Mouse (Mus musculus) hindbrain, embryonic 15.5 days (tissue): ENCODE results near the gene Acsl6. TPM values are rescaled to one million over a fixed set of nuclear protein-coding genes. Genes with fewer than 3 reads are reported as not detected.
A peak's percentile ranks its signal among the peaks of the same experiment; 100 is the strongest.

Experiments used
- ATAC-seq: fragments of 200-750 bp; cut with Nextera tagmentation; 2 replicates; pipeline ENCODE4 v1.8.0; 2017; ENCODE audit warnings: low read depth, moderate number of reproducible peaks, moderate TSS enrichment; ENCODE audit not compliant: low FRiP score
- H3K27ac ChIP-seq: fragments of 300-500 bp; sonication (generic); replicated peaks from 2 replicates; pipeline ENCODE4 v1.5.1; 2015; ENCODE audit warnings: mild to moderate bottlenecking, inconsistent platforms
- H3K27me3 ChIP-seq: fragments of 300-500 bp; sonication (generic); 2 replicates; pipeline ENCODE4 v1.6.1; 2015; ENCODE audit warnings: control low read depth, inconsistent platforms
- H3K36me3 ChIP-seq: fragments of 300-500 bp; sonication (generic); 2 replicates; pipeline ENCODE4 v1.6.1; 2015; ENCODE audit warnings: control low read depth, inconsistent platforms
- H3K4me1 ChIP-seq: fragments of 300-500 bp; sonication (generic); replicated peaks from 2 replicates; pipeline ENCODE4 v1.6.1; 2015; ENCODE audit warnings: control low read depth, inconsistent platforms
- H3K4me2 ChIP-seq: fragments of 300-500 bp; sonication (generic); 2 replicates; pipeline ENCODE4 v1.6.1; 2015; ENCODE audit warnings: moderate library complexity, mild to moderate bottlenecking, inconsistent platforms
- H3K4me3 ChIP-seq: fragments of 300-500 bp; sonication (generic); 2 replicates; pipeline ENCODE4 v1.5.1; 2015; ENCODE audit warnings: mild to moderate bottlenecking, inconsistent platforms
- H3K9ac ChIP-seq: fragments of 300-500 bp; sonication (generic); 2 replicates; pipeline ENCODE4 v1.6.1; 2015; ENCODE audit warnings: inconsistent platforms
- H3K9me3 ChIP-seq: fragments of 300-500 bp; sonication (generic); 2 replicates; pipeline ENCODE4 v1.6.1; 2016; ENCODE audit warnings: control low read depth, inconsistent platforms
- WGBS: fragments of 180-500 bp; shearing (Covaris S2); methylation state at CpG from one replicate; pipeline ENCODE4 v1.1.7; 2015; 5-methylcytosine and 5-hydroxymethylcytosine counted together
- polyA plus RNA-seq: library from polyadenylated mRNA; unstranded; fragments of >200 nt; fragmentation: Nextera tagmentation; extraction: Ambion mirVana; gene quantifications from 2 replicates; pipeline ENCODE4 v1.2.1, GENCODE M21; 2015

Acsl6 gene
- polyA plus RNA-seq, 1 experiment from 2014 or later, result 45.4 TPM

- WGBS, result 81% methylated on average over 4 of the region's 4 CpGs
- no peaks in the 10 kb centered on the region for H3K4me1 ChIP-seq
These were observed 103.4 kb downstream of the Acsl6 start for GRCm38 (mm10) chr11:54406930-54407546.

GRCm38 (mm10) chr11:54410612-54411011 lies 107.0 kb downstream of the Acsl6 start:
- H3K27me3 ChIP-seq, result no peaks in the 10 kb centered on the region
- no peaks in the 10 kb centered on the region for H3K9me3 ChIP-seq
- no peak overlapping the region for H3K4me3 ChIP-seq
- no peak overlapping the region for H3K9ac ChIP-seq
- H3K4me1 ChIP-seq, result no peaks in the 10 kb centered on the region
- H3K36me3 ChIP-seq, result no peaks in the 10 kb centered on the region
- no peak overlapping the region for H3K4me2 ChIP-seq
- no peak overlapping the region for H3K27ac ChIP-seq
- no peak for ATAC-seq

More at GRCm38 (mm10) chr11:54406930-54407546, 103.4 kb downstream of the Acsl6 start:
- Histone ChIP-seq H3K9ac (no peak overlapping the region), H3K4me2 (no peak overlapping the region), H3K36me3 (no peaks in the 10 kb centered on the region), H3K4me3 (no peak overlapping the region), H3K27ac (no peak overlapping the region), H3K9me3 (no peaks in the 10 kb centered on the region), H3K27me3 (no peaks in the 10 kb centered on the region)
- ATAC-seq, result no peak

GRCm38 (mm10) chr11:54413017-54413416 lies 109.4 kb downstream of the Acsl6 start:
- Histone ChIP-seq H3K9me3 (no peaks in the 10 kb centered on the region), H3K27ac (no peak overlapping the region), H3K27me3 (no peaks in the 10 kb centered on the region), H3K36me3 (no peaks in the 10 kb centered on the region), H3K4me1 (no peaks in the 10 kb centered on the region), H3K9ac (no peak overlapping the region), H3K4me3 (no peak overlapping the region), H3K4me2 (peak overlapping the region; percentile 3; the same call in 1 of the 2 replicates)
- 54% methylated on average over 6 of the region's 6 CpGs for WGBS
- ATAC-seq, result no peak

Other genes with a start within 250 kb of the Acsl6 start
- gene Pdlim4, start 234.8 kb upstream of the Acsl6 start, polyA plus RNA-seq, result 28.2 and 33.4 TPM in 2 replicates
- gene P4ha2, start 203.7 kb upstream of the Acsl6 start, polyA plus RNA-seq, result 9.2 and 10.1 TPM in 2 replicates
- gene Csf2, start 54.1 kb upstream of the Acsl6 start, polyA plus RNA-seq, result not detected in 2 replicates
- gene Il3, start 36.5 kb upstream of the Acsl6 start, polyA plus RNA-seq, result not detected in 2 replicates
- gene Meikin, start 66.9 kb downstream of the Acsl6 start, polyA plus RNA-seq, result not detected in 2 replicates
- 8.9 and 9.6 TPM in 2 replicates for gene Fnip1, start 134.4 kb downstream of the Acsl6 start, polyA plus RNA-seq
- 34.1 and 38.6 TPM in 2 replicates for gene Rapgef6, start 219.0 kb downstream of the Acsl6 start, polyA plus RNA-seq